Mouse (Mus musculus): ENCODE measurements around the gene Atg4d. TPM values are rescaled to one million over a fixed set of nuclear protein-coding genes. Genes with fewer than 3 reads are reported as not detected.
"Not testable (repeated sequence)": the region's sequence is repeated elsewhere in the genome, so short reads cannot be mapped to it uniquely, and the experiment has no call there.

Atg4d gene
- polyA plus RNA-seq, 1 experiment from 2014 or later, result 52.3 TPM

- Histone ChIP-seq H3K36me3 (no peaks in the 10 kb centered on the region), H3K4me3 (peak overlapping the region; percentile 41), H3K27ac (replicated peaks) (no peak overlapping the region), H3K27me3 (peaks cover 94% of the 10 kb centered on the region), H3K9ac (replicated peaks) (peak overlapping the region; percentile 39; the same call in 1 of the 2 replicates), H3K9me3 (no peaks in the 10 kb centered on the region), H3K4me1 (peaks cover 29% of the 10 kb centered on the region), H3K4me2 (replicated peaks) (peak overlapping the region; percentile 64)
- 4% methylated on average over 42 of the region's 42 CpGs for WGBS
- ATAC-seq (ENCODE audit: low FRiP score, low read depth), result no peak
These were observed 21.2 kb upstream of the Atg4d start for GRCm38 (mm10) chr9:21243826-21244427.

GRCm38 (mm10) chr9:21244428-21245112, 20.5 kb upstream of the Atg4d start:
- no peak for ATAC-seq (ENCODE audit: low FRiP score, low read depth)

GRCm38 (mm10) chr9:21245113-21245487, 20.0 kb upstream of the Atg4d start:
- peak overlapping the region; percentile 64 for H3K4me2 ChIP-seq (replicated peaks)
- ATAC-seq (ENCODE audit: low FRiP score, low read depth), result no peak
- no peak overlapping the region for H3K27ac ChIP-seq (replicated peaks)
- peak overlapping the region; percentile 41 for H3K4me3 ChIP-seq
- no peaks in the 10 kb centered on the region for H3K9me3 ChIP-seq
- H3K4me1 ChIP-seq, result peaks cover 26% of the 10 kb centered on the region
- WGBS, result 3% methylated on average over 16 of the region's 16 CpGs
- peaks cover 96% of the 10 kb centered on the region for H3K27me3 ChIP-seq
- no peaks in the 10 kb centered on the region for H3K36me3 ChIP-seq
- peak overlapping the region; percentile 39 for H3K9ac ChIP-seq (replicated peaks)

More at GRCm38 (mm10) chr9:21244428-21245112, 20.5 kb upstream of the Atg4d start:
- under 1% methylated on average over 72 of the region's 72 CpGs for WGBS
- peak overlapping the region; percentile 41 for H3K4me3 ChIP-seq
- H3K4me2 ChIP-seq (replicated peaks), result peak overlapping the region; percentile 64
- H3K9ac ChIP-seq (replicated peaks), result peak overlapping the region; percentile 39
- H3K27ac ChIP-seq (replicated peaks), result no peak overlapping the region
- H3K4me1 ChIP-seq, result peaks cover 25% of the 10 kb centered on the region
- H3K36me3 ChIP-seq, result no peaks in the 10 kb centered on the region
- H3K9me3 ChIP-seq, result no peaks in the 10 kb centered on the region
- H3K27me3 ChIP-seq, result peaks cover 96% of the 10 kb centered on the region

DNA sequence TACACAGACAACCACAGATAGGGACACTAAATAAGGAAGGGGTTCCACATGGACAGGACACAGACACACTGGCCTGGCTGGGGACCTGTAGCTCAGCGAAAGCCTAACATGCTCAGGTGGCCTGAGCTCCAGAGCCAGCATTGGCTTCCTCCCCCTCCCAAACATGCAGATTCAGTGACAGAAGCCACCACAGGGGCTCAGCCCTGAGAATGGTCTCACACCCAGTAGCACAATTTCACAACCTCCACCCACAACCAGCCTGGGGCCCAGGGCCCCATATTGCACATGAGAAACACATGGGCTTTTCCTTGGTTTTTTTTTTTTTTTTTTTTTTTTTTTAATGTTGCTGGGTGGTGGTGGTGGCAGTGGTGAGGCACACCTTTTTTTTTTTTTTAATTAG, 18.8 kb upstream of the Atg4d start:
- 57% methylated on average over 1 of the region's 1 CpGs for WGBS
- ATAC-seq (ENCODE audit: low FRiP score, low read depth), result no peak

GRCm38 (mm10) chr9:21248326-21248725, 16.8 kb upstream of the Atg4d start, which contains the start of gene S1pr5:
TSS of gene S1pr5 (minus strand) at chr9:21248443.
- peak within 1 kb of the TSS; percentile 16 for H3K4me2 ChIP-seq (replicated peaks)
- peaks cover 26% of the 10 kb centered on the region for H3K4me1 ChIP-seq
- H3K27me3 ChIP-seq, result peaks cover 94% of the 10 kb centered on the region
- peak within 1 kb of the TSS; percentile 10; the same call in 1 of the 2 replicates for H3K4me3 ChIP-seq
- H3K9ac ChIP-seq (replicated peaks), result no peak within 1 kb of the TSS
- H3K27ac ChIP-seq (replicated peaks), result no peak within 1 kb of the TSS
- H3K36me3 ChIP-seq, result no peaks in the 10 kb centered on the region
- 1% methylated on average over 29 of the region's 30 CpGs for WGBS
- ATAC-seq (ENCODE audit: low FRiP score, low read depth), result no peak
- no peaks in the 10 kb centered on the region for H3K9me3 ChIP-seq

More for the DNA sequence above, 18.8 kb upstream of the Atg4d start:
- H3K36me3 ChIP-seq, result no peaks in the 10 kb centered on the region
- H3K4me2 ChIP-seq (replicated peaks), result no peak overlapping the region
- no peak overlapping the region for H3K4me3 ChIP-seq
- H3K9me3 ChIP-seq, result no peaks in the 10 kb centered on the region
- peaks cover 26% of the 10 kb centered on the region for H3K4me1 ChIP-seq
- H3K27ac ChIP-seq (replicated peaks), result no peak overlapping the region
- H3K9ac ChIP-seq (replicated peaks), result no peak overlapping the region
- H3K27me3 ChIP-seq, result peaks cover 99% of the 10 kb centered on the region

DNA sequence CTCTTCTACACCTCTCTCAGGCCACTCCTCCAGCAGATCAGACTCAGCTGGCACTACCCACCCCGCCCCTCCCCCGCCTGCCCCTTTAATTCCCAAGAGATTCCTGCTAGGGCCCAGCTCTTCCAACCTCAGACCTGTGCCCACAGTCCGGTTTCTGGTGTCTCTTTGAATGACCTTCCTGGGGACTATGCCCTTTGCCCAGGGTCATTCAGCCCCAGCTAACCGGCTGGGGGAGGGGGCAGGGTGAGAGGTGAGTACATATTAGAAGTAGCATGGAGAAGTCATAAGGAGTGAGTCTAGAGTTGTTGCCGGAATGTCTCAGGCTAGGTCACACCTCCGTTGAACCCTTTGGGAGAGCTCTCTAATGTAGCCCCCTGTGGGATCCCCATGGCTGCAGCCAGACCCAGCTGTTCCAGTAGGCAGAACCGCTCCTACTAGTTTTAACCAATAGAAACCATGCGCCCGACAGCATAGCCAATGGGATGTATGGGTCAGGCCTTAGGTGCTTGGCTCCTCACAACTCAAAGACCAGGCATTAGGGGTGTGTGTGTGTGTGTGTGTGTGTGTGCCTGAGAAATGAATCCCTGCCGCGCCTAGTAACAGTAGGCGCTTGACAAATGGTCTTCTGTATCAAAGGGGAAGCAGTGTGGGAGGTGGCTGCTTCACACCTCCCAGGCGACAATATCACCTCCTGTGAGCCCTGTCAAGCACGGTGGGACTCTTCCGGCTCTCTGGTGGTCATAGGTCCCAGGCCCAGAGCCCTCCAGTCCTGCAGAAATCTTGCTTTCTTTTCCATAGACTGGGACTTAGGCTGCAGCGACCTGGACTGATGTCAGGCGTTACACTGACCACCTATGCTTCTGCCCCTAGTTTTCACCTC, 15.2 kb upstream of the Atg4d start:
- WGBS, result 37% methylated on average over 17 of the region's 17 CpGs
- H3K4me3 ChIP-seq, result no peak overlapping the region
- no peak overlapping the region for H3K27ac ChIP-seq (replicated peaks)
- no peaks in the 10 kb centered on the region for H3K36me3 ChIP-seq
- H3K4me1 ChIP-seq, result peaks cover 13% of the 10 kb centered on the region
- no peak overlapping the region for H3K9ac ChIP-seq (replicated peaks)
- H3K27me3 ChIP-seq, result peaks cover 78% of the 10 kb centered on the region
- H3K9me3 ChIP-seq, result no peaks in the 10 kb centered on the region
- no peak for ATAC-seq (ENCODE audit: low FRiP score, low read depth)
- no peak overlapping the region for H3K4me2 ChIP-seq (replicated peaks)

GRCm38 (mm10) chr9:21250509-21250908, 14.6 kb upstream of the Atg4d start:
- H3K36me3 ChIP-seq, result no peaks in the 10 kb centered on the region
- no peak overlapping the region for H3K9ac ChIP-seq (replicated peaks)
- no peak overlapping the region for H3K4me2 ChIP-seq (replicated peaks)
- no peak for ATAC-seq (ENCODE audit: low FRiP score, low read depth)
- H3K4me3 ChIP-seq, result no peak overlapping the region
- 0 out of 2 replicates have a peak, but pooled peaks cover 9% of the 10 kb centered on the region for H3K4me1 ChIP-seq
- no peaks in the 10 kb centered on the region for H3K9me3 ChIP-seq
- 50% methylated on average over 2 of the region's 2 CpGs for WGBS
- H3K27ac ChIP-seq (replicated peaks), result no peak overlapping the region
- H3K27me3 ChIP-seq, result peaks cover 72% of the 10 kb centered on the region

GRCm38 (mm10) chr9:21251116-21251735, 13.9 kb upstream of the Atg4d start:
- no peaks in the 10 kb centered on the region for H3K36me3 ChIP-seq
- peaks cover 65% of the 10 kb centered on the region for H3K27me3 ChIP-seq
- WGBS, result 70% methylated on average over 13 of the region's 13 CpGs

DNA sequence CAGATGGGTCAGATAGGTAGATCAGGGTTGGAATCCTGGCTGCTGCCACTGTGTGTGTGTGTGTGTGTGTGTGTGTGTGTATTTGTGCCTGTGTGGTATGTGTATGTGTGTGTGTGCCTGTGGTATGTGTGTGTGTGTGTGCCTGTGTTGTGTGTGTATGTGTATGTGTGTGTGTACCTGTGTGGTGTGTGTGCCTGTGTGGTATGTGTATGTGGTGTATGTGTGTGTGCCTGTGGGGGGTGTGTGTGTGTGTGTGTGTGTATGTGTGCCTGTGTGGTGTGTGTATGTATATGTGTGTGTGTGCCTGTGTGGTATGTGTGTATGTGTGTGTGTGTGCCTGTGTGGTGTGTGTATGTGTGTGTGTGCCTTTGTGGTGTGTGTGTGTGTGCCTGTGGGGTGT, 10.4 kb upstream of the Atg4d start:
- ATAC-seq (ENCODE audit: low FRiP score, low read depth), result no peak
- Histone ChIP-seq H3K9me3 (no peaks in the 10 kb centered on the region), H3K4me1 (0 out of 2 replicates have a peak, but pooled peaks cover 2% of the 10 kb centered on the region), H3K36me3 (no peaks in the 10 kb centered on the region), H3K4me2 (replicated peaks) (no peak overlapping the region), H3K27ac (replicated peaks) (no peak overlapping the region), H3K4me3 (no peak overlapping the region), H3K9ac (replicated peaks) (no peak overlapping the region), H3K27me3 (peaks cover 36% of the 10 kb centered on the region)

More at GRCm38 (mm10) chr9:21251116-21251735, 13.9 kb upstream of the Atg4d start:
- H3K27ac ChIP-seq (replicated peaks), result no peak overlapping the region
- no peak overlapping the region for H3K4me3 ChIP-seq
- H3K9ac ChIP-seq (replicated peaks), result no peak overlapping the region
- ATAC-seq (ENCODE audit: low FRiP score, low read depth), result no peak
- 0 out of 2 replicates have a peak, but pooled peaks cover 9% of the 10 kb centered on the region for H3K4me1 ChIP-seq
- H3K9me3 ChIP-seq, result no peaks in the 10 kb centered on the region
- no peak overlapping the region for H3K4me2 ChIP-seq (replicated peaks)

- H3K4me3 ChIP-seq; H3K36me3 ChIP-seq; H3K4me1 ChIP-seq; H3K4me2 ChIP-seq (replicated peaks); ATAC-seq (ENCODE audit: low FRiP score, low read depth); H3K9me3 ChIP-seq; H3K9ac ChIP-seq (replicated peaks); H3K27ac ChIP-seq (replicated peaks): not testable (repeated sequence)
- H3K27me3 ChIP-seq, result peaks cover 24% of the 10 kb centered on the region
- 81% methylated on average over 4 of the region's 4 CpGs for WGBS
These were observed 8.7 kb upstream of the Atg4d start for GRCm38 (mm10) chr9:21256349-21256748.

DNA sequence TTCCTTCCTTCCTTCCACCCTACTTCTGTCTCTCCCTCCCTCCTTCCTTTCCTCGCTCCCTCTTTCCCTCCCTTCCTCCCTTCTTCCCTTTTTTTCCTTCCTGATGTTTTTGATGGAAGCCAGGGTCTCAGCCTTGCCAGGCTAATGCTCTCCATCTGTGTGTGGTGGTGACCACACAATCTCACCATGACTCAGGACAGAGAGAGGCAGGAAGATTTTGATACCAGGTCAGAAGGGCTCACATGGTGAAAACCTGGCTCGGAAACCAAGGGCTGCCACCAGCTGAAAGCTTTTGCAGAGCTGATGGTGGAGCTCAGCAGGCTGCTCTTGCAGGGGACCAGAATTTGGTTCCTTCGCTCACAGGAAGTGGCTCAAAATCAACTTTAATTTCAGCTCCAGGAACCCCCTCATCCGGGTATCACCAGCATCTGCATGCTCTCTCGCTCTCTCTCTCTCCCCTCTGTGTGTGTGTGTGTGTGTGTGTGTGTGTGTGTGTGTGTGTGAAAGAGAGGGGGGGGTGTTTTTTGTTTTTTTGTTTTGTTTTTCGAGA, 4.5 kb upstream of the Atg4d start:
- Histone ChIP-seq H3K4me3 (no peak overlapping the region), H3K36me3 (no peaks in the 10 kb centered on the region), H3K4me1 (peaks cover 4% of the 10 kb centered on the region; the same call in 1 of the 2 replicates), H3K27me3 (peaks cover 10% of the 10 kb centered on the region), H3K4me2 (replicated peaks) (no peak overlapping the region), H3K9ac (replicated peaks) (no peak overlapping the region), H3K9me3 (no peaks in the 10 kb centered on the region), H3K27ac (replicated peaks) (no peak overlapping the region)
- ATAC-seq (ENCODE audit: low FRiP score, low read depth), result no peak
- 80% methylated on average over 6 of the region's 6 CpGs for WGBS
